Mouse (Mus musculus): ENCODE measurements at regions not wholly inside any gene's neighbourhood (a gene's known extent, or its start where the extent isn't known, plus 50 kb on each side); places are given as distances from the start of the nearest gene placed in this dataset.

- WGBS, result 47% methylated on average over 5 of the region's 5 CpGs
- H3K9me3 ChIP-seq (replicated peaks), result no peaks in the 10 kb centered on the region
- H3K4me2 ChIP-seq, result no peak overlapping the region
- no peak overlapping the region for H3K4me3 ChIP-seq (replicated peaks)
- 0 out of 2 replicates have a peak, but pooled peaks cover 3% of the 10 kb centered on the region for H3K4me1 ChIP-seq
- peak; percentile 78 for ATAC-seq (replicated peaks; ENCODE audit: low FRiP score)
- peak overlapping the region; percentile 58 for H3K27ac ChIP-seq
- H3K9ac ChIP-seq, result no peak overlapping the region
- H3K27me3 ChIP-seq, result no peaks in the 10 kb centered on the region
- H3K36me3 ChIP-seq, result no peaks in the 10 kb centered on the region
Observed at GRCm38 (mm10) chr1:125488915-125489730, 53.6 kb upstream of the Actr3 start.

- Histone ChIP-seq H3K4me1 (0 out of 2 replicates have a peak, but pooled peaks cover 3% of the 10 kb centered on the region), H3K9ac (no peak overlapping the region), H3K4me2 (no peak overlapping the region), H3K4me3 (replicated peaks) (no peak overlapping the region), H3K27ac (no peak overlapping the region), H3K36me3 (no peaks in the 10 kb centered on the region), H3K9me3 (replicated peaks) (no peaks in the 10 kb centered on the region), H3K27me3 (no peaks in the 10 kb centered on the region)
- no peak for ATAC-seq (replicated peaks; ENCODE audit: low FRiP score)
- WGBS, result 77% methylated on average over 5 of the region's 5 CpGs
Observed at GRCm38 (mm10) chr1:125491014-125491413, 55.5 kb upstream of the Actr3 start.

- 92% methylated on average over 6 of the region's 6 CpGs for WGBS
- H3K4me2 ChIP-seq, result no peak overlapping the region
- H3K9me3 ChIP-seq (replicated peaks), result no peaks in the 10 kb centered on the region
- no peak overlapping the region for H3K4me3 ChIP-seq (replicated peaks)
- no peak overlapping the region for H3K27ac ChIP-seq
- no peak for ATAC-seq (replicated peaks; ENCODE audit: low FRiP score)
- no peak overlapping the region for H3K9ac ChIP-seq
- H3K4me1 ChIP-seq, result no peaks in the 10 kb centered on the region
- no peaks in the 10 kb centered on the region for H3K27me3 ChIP-seq
- H3K36me3 ChIP-seq, result no peaks in the 10 kb centered on the region
Observed at GRCm38 (mm10) chr1:125494598-125494997, 59.1 kb upstream of the Actr3 start.

GRCm38 (mm10) chr1:125495320-125496083 lies 60.0 kb upstream of the Actr3 start:
- H3K36me3 ChIP-seq, result no peaks in the 10 kb centered on the region
- H3K4me3 ChIP-seq (replicated peaks), result no peak overlapping the region
- no peak overlapping the region for H3K9ac ChIP-seq
- no peaks in the 10 kb centered on the region for H3K9me3 ChIP-seq (replicated peaks)
- no peaks in the 10 kb centered on the region for H3K4me1 ChIP-seq
- H3K27me3 ChIP-seq, result no peaks in the 10 kb centered on the region
- H3K4me2 ChIP-seq, result no peak overlapping the region
- H3K27ac ChIP-seq, result no peak overlapping the region
- ATAC-seq (replicated peaks; ENCODE audit: low FRiP score), result no peak
- WGBS, result 90% methylated on average over 10 of the region's 13 CpGs

GRCm38 (mm10) chr1:125497006-125497405 lies 61.5 kb upstream of the Actr3 start:
- Histone ChIP-seq H3K4me2 (no peak overlapping the region), H3K27ac (no peak overlapping the region), H3K4me1 (no peaks in the 10 kb centered on the region), H3K27me3 (no peaks in the 10 kb centered on the region), H3K4me3 (replicated peaks) (no peak overlapping the region), H3K9me3 (replicated peaks) (no peaks in the 10 kb centered on the region), H3K9ac (no peak overlapping the region), H3K36me3 (no peaks in the 10 kb centered on the region)
- WGBS, result 89% methylated on average over 9 of the region's 9 CpGs
- no peak for ATAC-seq (replicated peaks; ENCODE audit: low FRiP score)

GRCm38 (mm10) chr1:125501964-125502517 lies 58.4 kb upstream of the Slc35f5 start:
- WGBS, result 84% methylated on average over 4 of the region's 4 CpGs
- Histone ChIP-seq H3K36me3 (no peaks in the 10 kb centered on the region), H3K27ac (no peak overlapping the region), H3K4me3 (replicated peaks) (no peak overlapping the region), H3K27me3 (no peaks in the 10 kb centered on the region), H3K4me2 (no peak overlapping the region), H3K4me1 (no peaks in the 10 kb centered on the region), H3K9ac (no peak overlapping the region), H3K9me3 (replicated peaks) (no peaks in the 10 kb centered on the region)
- ATAC-seq (replicated peaks; ENCODE audit: low FRiP score), result no peak

- ATAC-seq (replicated peaks; ENCODE audit: low FRiP score), result no peak
- Histone ChIP-seq H3K36me3 (no peaks in the 10 kb centered on the region), H3K4me1 (no peaks in the 10 kb centered on the region), H3K9ac (no peak overlapping the region), H3K4me3 (replicated peaks) (no peak overlapping the region), H3K27me3 (no peaks in the 10 kb centered on the region), H3K27ac (no peak overlapping the region), H3K4me2 (no peak overlapping the region), H3K9me3 (replicated peaks) (no peaks in the 10 kb centered on the region)
- WGBS, result 85% methylated on average over 4 of the region's 4 CpGs
Observed at GRCm38 (mm10) chr1:125503878-125504277, 56.5 kb upstream of the Slc35f5 start.

- Histone ChIP-seq H3K9me3 (replicated peaks) (no peaks in the 10 kb centered on the region), H3K27ac (no peak overlapping the region), H3K9ac (no peak overlapping the region), H3K4me1 (no peaks in the 10 kb centered on the region), H3K4me3 (replicated peaks) (no peak overlapping the region), H3K36me3 (no peaks in the 10 kb centered on the region), H3K4me2 (no peak overlapping the region), H3K27me3 (no peaks in the 10 kb centered on the region)
- ATAC-seq (replicated peaks; ENCODE audit: low FRiP score), result no peak
- WGBS, result 81% methylated on average over 5 of the region's 5 CpGs
Observed at GRCm38 (mm10) chr1:125507786-125508514, 52.4 kb upstream of the Slc35f5 start.

GRCm38 (mm10) chr1:125508594-125509257 lies 51.7 kb upstream of the Slc35f5 start:
- H3K4me2 ChIP-seq, result no peak overlapping the region
- no peaks in the 10 kb centered on the region for H3K9me3 ChIP-seq (replicated peaks)
- no peaks in the 10 kb centered on the region for H3K27me3 ChIP-seq
- no peak overlapping the region for H3K4me3 ChIP-seq (replicated peaks)
- 64% methylated on average over 5 of the region's 5 CpGs for WGBS
- H3K27ac ChIP-seq, result no peak overlapping the region
- no peaks in the 10 kb centered on the region for H3K36me3 ChIP-seq
- no peak overlapping the region for H3K9ac ChIP-seq
- H3K4me1 ChIP-seq, result no peaks in the 10 kb centered on the region
- no peak for ATAC-seq (replicated peaks; ENCODE audit: low FRiP score)

Data from kidney, embryonic 15.5 days (tissue).